Mouse (Mus musculus) C2C12 (cell line): Measurements from ENCODE around the gene Sptbn1.

Experiments
- CTCF ChIP-seq: IDR thresholded peaks from one replicate; pipeline ENCODE4 v1.5.1; 2011; ENCODE audit not compliant: control insufficient read depth, insufficient read depth, insufficient read length
- MAX ChIP-seq: IDR thresholded peaks from one replicate; pipeline ENCODE4 v1.6.1; 2011; ENCODE audit warnings: mild to moderate bottlenecking, control low read depth
- MYOD1 ChIP-seq: IDR thresholded peaks from one replicate; pipeline ENCODE4 v1.6.1; 2011; ENCODE audit warnings: low read depth; ENCODE audit not compliant: control insufficient read depth, insufficient read length

GRCm38 (mm10) chr11:30104177-30104576, 163.8 kb downstream of the Sptbn1 start:
- TF ChIP-seq CTCF (no peak), MAX (no peak), MYOD1 (no peak)
